Mouse (Mus musculus): ENCODE measurements around the gene Kcnip4.

Gene Kcnip4

GRCm38 (mm10) chr5:48588014-48588413 is 936.7 kb downstream of the Kcnip4 start:
- no peak for DNase-seq (ENCODE audit: low read depth, low spot score)

- DNase-seq (ENCODE audit: low read depth, low spot score), result no peak
Measured at GRCm38 (mm10) chr5:48583431-48583830, 941.3 kb downstream of the Kcnip4 start.

DNA sequence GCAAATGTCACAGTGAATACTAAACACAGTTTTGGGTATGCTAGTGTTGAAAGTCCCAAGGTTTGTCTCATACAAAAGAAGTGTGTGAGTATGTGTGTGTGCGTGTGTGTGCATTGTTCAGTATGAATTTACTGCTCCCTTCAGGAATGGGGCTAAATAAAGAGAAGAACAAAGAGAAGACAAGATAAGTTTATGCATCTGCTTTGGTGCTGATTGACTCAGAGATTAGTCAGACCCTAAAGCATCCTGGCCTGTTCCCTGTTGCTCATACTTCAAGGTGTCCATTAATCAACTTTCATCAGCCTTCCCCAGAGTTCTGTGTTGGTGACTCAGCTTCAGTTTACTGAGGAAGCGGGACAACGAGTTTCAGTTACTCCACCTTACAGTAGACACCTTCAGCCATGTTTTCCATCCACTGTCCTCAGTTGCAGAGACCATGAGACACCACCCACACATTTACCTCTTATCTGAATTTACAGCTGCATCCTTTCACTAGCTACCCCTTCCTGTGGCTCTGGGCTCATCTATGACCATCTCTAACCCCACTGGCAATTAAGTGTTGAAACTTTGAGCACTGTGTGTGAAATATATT is 960.6 kb downstream of the Kcnip4 start:
- no peak for DNase-seq (ENCODE audit: low read depth, low spot score)

GRCm38 (mm10) chr5:48551753-48552152 is 973.0 kb downstream of the Kcnip4 start:
- no peak for DNase-seq (ENCODE audit: low read depth, low spot score)

DNA sequence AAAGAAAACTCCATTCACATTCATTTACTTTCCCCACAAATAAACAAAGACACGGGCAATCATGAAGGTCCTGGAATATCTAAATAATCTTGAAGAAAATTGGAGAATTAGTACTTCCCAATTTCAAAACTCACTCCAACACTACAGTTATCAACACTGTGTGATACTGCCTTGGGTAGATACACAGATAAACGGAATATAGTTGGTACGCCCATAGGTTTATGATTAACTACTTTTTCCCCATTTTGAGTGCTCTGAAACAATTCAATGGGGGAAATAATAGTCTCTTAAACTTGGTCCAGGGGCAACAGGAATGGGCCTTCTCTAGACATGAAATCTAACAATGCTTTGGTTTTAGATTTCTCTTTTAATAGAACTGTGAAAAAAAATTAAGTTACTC is 978.9 kb downstream of the Kcnip4 start:
- DNase-seq (ENCODE audit: low read depth, low spot score), result no peak

GRCm38 (mm10) chr5:48544784-48545734 is 979.6 kb downstream of the Kcnip4 start:
- no peak for DNase-seq (ENCODE audit: low read depth, low spot score)

DNA sequence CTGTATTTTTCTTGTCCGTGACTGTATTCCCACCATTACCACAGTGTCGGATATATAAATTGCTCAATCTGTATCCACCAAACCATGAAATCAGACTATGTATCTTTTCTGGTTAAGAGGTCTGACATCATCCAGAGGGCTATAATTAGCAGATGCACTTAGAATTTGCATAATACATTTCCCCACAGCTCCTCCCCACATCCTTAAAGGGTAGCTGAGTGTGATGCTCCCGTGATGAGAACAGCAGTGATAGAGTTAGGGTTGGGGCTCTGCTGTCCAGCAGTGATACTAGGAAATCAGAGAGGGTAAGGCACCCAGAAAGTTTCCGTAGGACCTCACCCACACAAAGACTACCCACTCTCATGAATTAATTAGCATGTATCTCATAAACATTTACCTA is 1006.7 kb downstream of the Kcnip4 start:
- DNase-seq (ENCODE audit: low read depth, low spot score), result no peak

DNA sequence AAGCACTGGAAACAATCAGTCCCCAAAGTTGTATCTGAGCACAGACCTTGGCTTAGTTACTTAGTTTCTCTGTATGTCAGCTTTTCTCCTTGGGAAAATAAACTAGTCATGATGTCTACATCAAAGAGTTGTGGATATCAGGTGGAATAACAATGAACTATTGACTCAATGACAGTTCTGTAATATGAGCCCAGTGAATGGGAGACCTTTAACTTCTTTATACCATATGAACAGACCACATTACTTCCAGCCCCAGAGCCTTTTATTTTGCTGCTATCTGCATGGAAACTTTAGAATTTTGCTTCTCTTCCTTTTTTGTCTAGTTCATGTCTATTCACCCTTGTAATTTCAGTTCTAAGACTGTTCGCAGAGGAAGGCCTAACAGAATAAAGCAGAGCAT is 1011.4 kb downstream of the Kcnip4 start:
- DNase-seq (ENCODE audit: low read depth, low spot score), result no peak

DNA sequence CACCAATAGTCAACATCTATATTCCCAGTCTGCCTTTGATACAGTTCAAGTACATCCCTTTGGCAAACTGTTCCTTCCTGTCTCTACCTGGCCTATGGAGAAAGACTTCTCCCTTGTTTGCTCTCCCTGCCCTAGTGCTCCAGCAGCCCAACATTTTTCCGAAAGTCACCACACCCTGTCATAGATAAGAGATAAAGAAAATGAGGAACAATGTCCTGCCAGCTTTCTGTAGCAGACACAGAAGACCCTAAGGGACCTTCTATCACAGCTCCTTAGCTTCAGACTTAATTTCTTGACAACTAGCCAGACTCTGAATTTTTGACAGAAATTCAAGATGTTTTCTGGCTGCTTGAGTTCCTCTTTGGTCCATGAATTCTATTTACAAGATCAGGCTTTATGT is 1013.4 kb downstream of the Kcnip4 start:
- no peak for DNase-seq (ENCODE audit: low read depth, low spot score)

DNA sequence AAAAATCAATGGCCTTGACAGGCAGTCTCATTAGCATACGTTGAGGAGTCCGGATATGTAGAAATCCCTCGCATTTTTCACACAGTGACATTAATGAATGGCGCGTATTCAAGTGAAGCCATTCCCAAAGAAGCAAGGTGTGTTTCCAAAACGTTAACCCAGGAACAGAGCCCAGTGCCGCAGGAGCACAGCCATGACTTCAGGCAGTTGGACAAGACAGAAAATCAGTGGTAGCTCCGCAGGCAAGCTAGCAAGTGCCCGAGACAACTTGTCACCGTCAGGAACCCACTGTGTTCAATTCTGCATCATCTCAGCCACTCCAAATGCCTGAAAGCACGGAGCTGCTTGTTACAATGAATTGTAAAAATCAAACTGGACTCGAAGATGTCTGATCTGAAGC is 1014.5 kb downstream of the Kcnip4 start:
- no peak for DNase-seq (ENCODE audit: low read depth, low spot score)

- no peak for DNase-seq (ENCODE audit: low read depth, low spot score)
Measured at GRCm38 (mm10) chr5:48509194-48509930, 1015.3 kb downstream of the Kcnip4 start.

GRCm38 (mm10) chr5:48503094-48503493 is 1021.6 kb downstream of the Kcnip4 start:
- DNase-seq (ENCODE audit: low read depth, low spot score), result no peak

GRCm38 (mm10) chr5:48502442-48502841 is 1022.3 kb downstream of the Kcnip4 start:
- DNase-seq (ENCODE audit: low read depth, low spot score), result no peak

- no peak for DNase-seq (ENCODE audit: low read depth, low spot score)
Measured at GRCm38 (mm10) chr5:48500204-48500603, 1024.5 kb downstream of the Kcnip4 start.

GRCm38 (mm10) chr5:48490864-48491477 is 1033.7 kb downstream of the Kcnip4 start:
- DNase-seq (ENCODE audit: low read depth, low spot score), result no peak

DNA sequence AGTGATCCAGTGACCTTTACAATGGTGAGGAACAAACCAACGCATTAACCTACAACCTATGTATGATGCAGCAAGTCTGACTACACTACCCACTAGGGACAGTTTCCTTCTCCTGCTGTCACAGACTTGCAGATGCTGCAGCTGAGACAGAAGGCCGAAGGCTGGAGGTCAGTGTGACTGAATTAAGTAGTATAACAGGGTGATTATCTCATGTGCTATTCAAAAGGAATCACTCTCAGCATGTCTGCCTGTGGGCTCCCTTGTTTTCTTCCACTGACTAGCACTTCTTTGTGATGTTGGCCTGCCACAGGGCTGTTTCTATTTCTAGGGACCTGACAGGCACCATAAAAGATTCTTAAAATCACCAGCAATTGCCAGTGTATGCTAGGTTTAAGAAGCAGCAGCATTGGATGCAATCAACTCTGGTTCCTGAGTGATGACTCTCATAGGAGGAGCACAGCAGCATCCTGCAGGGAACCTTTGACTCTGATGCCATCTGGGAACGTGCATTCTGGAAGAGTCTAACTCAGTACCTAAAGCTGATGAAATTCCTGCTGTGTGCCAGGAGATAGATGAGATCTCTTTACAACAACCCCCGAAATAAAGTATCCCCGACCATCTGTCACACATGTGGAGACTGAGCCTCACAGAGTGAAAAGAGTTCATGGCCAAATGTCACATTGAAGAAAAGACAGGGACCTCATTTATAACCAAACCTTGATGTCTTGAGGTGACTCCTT is 1035.0 kb downstream of the Kcnip4 start:
- no peak for DNase-seq (ENCODE audit: low read depth, low spot score)

DNA sequence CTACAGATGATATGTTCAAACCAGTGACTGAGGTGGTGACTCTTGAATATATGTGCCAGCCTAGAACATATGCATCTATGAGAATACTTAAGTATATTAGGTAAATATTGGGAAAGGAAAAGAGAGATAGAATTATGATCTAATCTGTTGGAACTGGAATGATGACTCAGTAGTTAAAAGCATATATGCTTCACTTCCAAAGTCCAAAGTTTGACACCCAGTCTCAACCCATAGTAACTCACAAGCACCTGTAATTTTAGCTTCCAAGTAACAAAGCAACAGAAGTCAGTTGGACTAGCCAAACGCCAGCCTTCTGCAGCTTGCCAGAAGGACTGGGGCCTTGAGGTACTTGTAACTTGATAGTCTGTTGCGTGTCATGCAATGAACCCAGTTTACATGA is 1041.6 kb downstream of the Kcnip4 start:
- DNase-seq (ENCODE audit: low read depth, low spot score), result no peak

GRCm38 (mm10) chr5:48460221-48460620 is 1064.5 kb downstream of the Kcnip4 start:
- DNase-seq (ENCODE audit: low read depth, low spot score), result no peak

DNA sequence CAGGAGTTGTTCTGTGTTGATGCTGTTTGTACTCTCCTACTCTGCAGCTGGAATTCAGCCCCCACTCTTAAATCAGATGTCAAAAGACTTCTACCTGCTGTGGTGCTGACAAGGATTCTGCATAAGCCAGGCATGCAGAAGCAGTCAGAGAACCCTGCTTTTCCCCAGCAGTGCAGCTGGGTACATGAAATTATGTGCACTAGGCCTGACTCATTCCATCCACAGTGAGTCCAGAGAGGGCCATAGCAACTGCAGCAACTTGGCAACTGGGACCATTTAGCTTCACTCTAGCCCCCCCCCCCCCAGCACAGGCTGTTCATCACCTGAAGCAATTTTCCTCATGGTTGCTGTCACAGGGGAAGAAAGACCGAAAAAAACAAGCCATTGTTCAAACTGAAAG is 1075.8 kb downstream of the Kcnip4 start:
- no peak for DNase-seq (ENCODE audit: low read depth, low spot score)

GRCm38 (mm10) chr5:48430459-48430858 is 1094.2 kb downstream of the Kcnip4 start:
- DNase-seq (ENCODE audit: low read depth, low spot score), result peak; percentile 11

DNA sequence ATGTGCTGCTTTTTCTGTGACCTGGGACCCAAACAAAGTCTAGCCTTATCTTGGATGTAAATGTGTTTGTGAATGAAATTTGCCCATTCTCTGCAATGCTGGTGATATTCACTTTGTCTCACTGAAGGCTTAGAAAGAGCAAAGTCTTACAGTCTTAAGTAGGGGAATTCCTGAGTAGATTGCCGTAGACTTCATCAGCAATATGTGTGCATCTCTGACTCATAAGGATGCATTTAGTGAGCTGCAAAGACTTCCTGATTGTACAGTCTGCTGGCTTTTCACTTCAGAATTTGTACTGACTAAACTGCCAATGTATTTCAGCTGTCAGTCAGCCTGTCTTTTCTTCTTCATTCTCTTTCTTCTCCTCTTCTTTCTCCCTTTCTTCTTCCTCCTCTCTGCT is 1102.8 kb downstream of the Kcnip4 start:
- no peak for DNase-seq (ENCODE audit: low read depth, low spot score)

Data from WW6 (cell line).